Mouse (Mus musculus) G1E (cell line): ENCODE measurements around the gene Ston1. TPM values are rescaled to one million over a fixed set of nuclear protein-coding genes. Genes with fewer than 3 reads are reported as not detected.

Experiments
- ATAC-seq: 2 replicates; pipeline ENCODE4 v1.8.0; 2016; ENCODE audit warnings: mild to moderate bottlenecking; ENCODE audit not compliant: insufficient number of reproducible peaks, poor library complexity, low FRiP score, severe bottlenecking; ENCODE audit errors: extremely low read depth
- DNase-seq: peaks from one replicate; pipeline ENCODE4 v3.0.0; 2012; ENCODE audit warnings: low spot score
- H3K27me3 ChIP-seq: 2 replicates; pipeline ENCODE4 v1.6.1; 2012; ENCODE audit warnings: mild to moderate bottlenecking, low read length, inconsistent platforms; ENCODE audit not compliant: insufficient read depth
- H3K36me3 ChIP-seq: replicated peaks from 2 replicates; pipeline ENCODE3; 2012; ENCODE audit warnings: mild to moderate bottlenecking, inconsistent platforms
- H3K4me1 ChIP-seq: 2 replicates; pipeline ENCODE4 v1.6.1; 2012; ENCODE audit warnings: low read depth, low read length, inconsistent platforms, mixed read lengths; ENCODE audit not compliant: insufficient read depth
- H3K4me3 ChIP-seq: 2 replicates; pipeline ENCODE4 v1.5.1; 2012; ENCODE audit warnings: low read depth, mild to moderate bottlenecking, inconsistent platforms, low read length, moderate library complexity, mixed read lengths
- H3K9me3 ChIP-seq: replicated peaks from 2 replicates; pipeline ENCODE4 v1.6.1; 2012; ENCODE audit warnings: inconsistent platforms
- CTCF ChIP-seq: IDR thresholded peaks from 2 replicates; pipeline ENCODE4 v1.5.1; 2012; ENCODE audit warnings: low read depth, low read length, inconsistent platforms, mixed read lengths
- GATA1 ChIP-seq: IDR thresholded peaks from 2 replicates; pipeline ENCODE4 v1.6.1; 2012; ENCODE audit warnings: borderline replicate concordance, low read length, inconsistent platforms, mixed read lengths
- GATA2 ChIP-seq: IDR thresholded peaks from 2 replicates; pipeline ENCODE4 v1.6.1; 2012; ENCODE audit warnings: low read depth, low read length, inconsistent platforms, borderline replicate concordance
- POLR2AphosphoS5 ChIP-seq: IDR thresholded peaks from 2 replicates; pipeline ENCODE4 v1.6.1; 2012; ENCODE audit warnings: low read depth, low read length, inconsistent platforms; ENCODE audit not compliant: insufficient replicate concordance
- TAL1 ChIP-seq: conservative IDR thresholded peaks from 2 replicates; pipeline ENCODE4 v1.6.1; 2012; ENCODE audit warnings: low read depth, low read length, inconsistent platforms, mixed read lengths
- polyA plus RNA-seq: library from polyadenylated mRNA; stranded (reverse); fragments of >175 nt; gene quantifications from 2 replicates; pipeline ENCODE4 v1.2.3, GENCODE M21; 2012
- total RNA-seq, 2 experiments: library from RNA; stranded (forward) in 1 of 2; stranded (reverse) in 1 of 2; fragments of 200-1000 nt in 1 of 2; fragments of >200 nt in 1 of 2; fragmentation: Nextera tagmentation in 1 of 2; gene quantifications; 2 replicates each; pipeline ENCODE4 v1.2.3; 2014 to 2017

Ston1 gene
- total and polyA plus RNA-seq, 3 experiments = 0.14 to 1.1 (median 0.49) TPM

GRCm38 (mm10) chr17:88611057-88611456 lies 13.6 kb downstream of the Ston1 start:
- DNase-seq = no peak
- ATAC-seq = no peak
- Histone ChIP-seq H3K9me3 (no peaks in the 10 kb centered on the region), H3K4me3 (no peak overlapping the region), H3K4me1 (no peaks in the 10 kb centered on the region), H3K36me3 (no peaks in the 10 kb centered on the region), H3K27me3 (no peaks in the 10 kb centered on the region)
- no peak for TF ChIP-seq POLR2AphosphoS5
- TF ChIP-seq GATA2 = no peak

DNA sequence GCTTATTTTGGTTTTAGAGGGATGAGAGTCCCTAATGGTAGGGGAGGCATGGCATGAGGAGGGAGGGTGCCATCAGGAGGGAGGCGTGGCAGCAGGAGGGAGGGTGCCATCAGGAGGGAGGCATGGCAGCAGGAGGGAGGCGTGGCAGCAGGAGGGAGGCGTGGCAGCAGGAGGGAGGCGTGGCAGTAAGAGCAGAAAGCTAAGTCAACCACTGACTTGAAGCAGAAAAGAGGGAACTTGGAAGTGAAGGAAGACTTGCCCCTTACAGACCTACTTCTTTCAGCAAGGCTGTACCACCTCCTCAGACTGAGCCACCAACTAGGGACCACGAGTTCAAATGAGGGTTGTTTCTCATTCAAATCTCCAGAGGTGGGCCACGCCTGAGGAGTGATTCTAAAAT lies 15.7 kb downstream of the Ston1 start:
- DNase-seq (no peak), ATAC-seq (no peak)
- H3K9me3 ChIP-seq = no peaks in the 10 kb centered on the region
- no peaks in the 10 kb centered on the region for H3K36me3 ChIP-seq
- TF ChIP-seq POLR2AphosphoS5 = no peak
- no peak for TF ChIP-seq GATA2
- TF ChIP-seq GATA1 = no peak
- TF ChIP-seq TAL1 = no peak
- no peak for TF ChIP-seq CTCF
- no peak overlapping the region for H3K4me3 ChIP-seq
- no peaks in the 10 kb centered on the region for H3K4me1 ChIP-seq
- H3K27me3 ChIP-seq = no peaks in the 10 kb centered on the region

DNA sequence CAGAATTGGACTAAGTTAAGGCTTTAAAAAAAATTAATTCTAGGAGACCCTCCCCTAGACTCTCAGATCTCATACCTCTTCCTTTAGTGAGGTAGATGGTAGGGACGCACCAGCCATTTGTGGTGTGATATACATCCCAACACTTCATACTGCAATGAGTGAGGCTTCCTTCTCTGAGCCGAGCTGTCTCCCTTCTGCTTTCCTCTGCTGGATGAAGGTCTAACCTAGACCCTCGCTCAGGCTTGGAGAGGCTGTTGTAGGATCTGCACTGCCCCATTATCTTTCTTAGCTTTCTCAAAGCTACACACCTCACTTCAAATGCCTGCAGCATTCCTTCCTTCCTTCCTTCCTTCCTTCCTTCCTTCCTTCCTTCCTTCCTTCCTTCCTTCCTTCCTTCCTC lies 16.2 kb downstream of the Ston1 start:
- DNase-seq (no peak), ATAC-seq (no peak)
- H3K4me1 ChIP-seq = no peaks in the 10 kb centered on the region
- TF ChIP-seq GATA1 (no peak), TAL1 (no peak), POLR2AphosphoS5 (no peak), CTCF (no peak), GATA2 (no peak)
- H3K36me3 ChIP-seq = no peaks in the 10 kb centered on the region
- H3K27me3 ChIP-seq = no peaks in the 10 kb centered on the region
- H3K4me3 ChIP-seq = no peak overlapping the region
- no peaks in the 10 kb centered on the region for H3K9me3 ChIP-seq

DNA sequence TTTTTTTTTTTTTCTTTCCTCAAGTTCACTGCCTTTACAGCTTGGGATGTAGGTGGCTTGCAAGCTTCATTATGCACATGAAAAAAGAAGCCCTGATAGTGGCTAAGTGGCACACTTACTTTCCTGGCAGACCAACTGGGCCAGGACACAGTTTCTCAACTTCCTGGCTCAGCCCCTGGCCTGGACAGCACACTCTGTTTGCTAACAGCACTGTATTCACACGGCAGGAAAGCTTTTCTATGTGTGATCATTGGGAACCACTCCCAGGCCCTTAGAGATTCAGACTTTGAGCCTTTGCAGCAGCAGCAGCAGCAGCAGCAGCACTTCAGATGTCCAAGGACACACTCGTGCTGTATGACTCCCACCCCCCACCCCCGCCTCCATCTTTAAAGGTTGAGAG lies 16.8 kb downstream of the Ston1 start:
- no peak for ATAC-seq
- H3K27me3 ChIP-seq = no peaks in the 10 kb centered on the region
- H3K4me3 ChIP-seq = no peak overlapping the region
- DNase-seq = no peak
- TF ChIP-seq CTCF (no peak), POLR2AphosphoS5 (no peak)
- no peaks in the 10 kb centered on the region for H3K9me3 ChIP-seq
- H3K36me3 ChIP-seq = no peaks in the 10 kb centered on the region
- H3K4me1 ChIP-seq = no peaks in the 10 kb centered on the region

DNA sequence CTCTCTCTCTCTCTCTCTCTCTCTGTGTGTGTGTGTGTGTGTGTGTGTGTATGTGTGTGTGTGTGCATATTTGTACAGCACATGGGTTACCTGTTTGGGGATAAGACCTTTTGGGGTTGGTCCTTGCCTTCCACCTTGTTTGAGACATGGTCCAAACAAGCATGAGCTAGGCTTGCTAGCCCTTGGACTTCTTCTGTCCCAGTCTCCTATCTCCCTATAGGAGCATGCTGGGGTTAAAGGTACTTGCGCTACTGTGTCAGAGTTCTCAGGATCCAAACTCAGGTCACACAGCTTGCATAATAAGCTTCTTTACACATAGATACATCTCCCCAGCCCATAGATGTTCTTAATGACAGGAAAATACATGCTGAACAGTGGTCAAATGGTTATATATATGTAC lies 17.2 kb downstream of the Ston1 start:
- no peak for DNase-seq
- ATAC-seq = no peak
- TF ChIP-seq CTCF (no peak), GATA1 (no peak), POLR2AphosphoS5 (no peak), TAL1 (no peak), GATA2 (no peak)

DNA sequence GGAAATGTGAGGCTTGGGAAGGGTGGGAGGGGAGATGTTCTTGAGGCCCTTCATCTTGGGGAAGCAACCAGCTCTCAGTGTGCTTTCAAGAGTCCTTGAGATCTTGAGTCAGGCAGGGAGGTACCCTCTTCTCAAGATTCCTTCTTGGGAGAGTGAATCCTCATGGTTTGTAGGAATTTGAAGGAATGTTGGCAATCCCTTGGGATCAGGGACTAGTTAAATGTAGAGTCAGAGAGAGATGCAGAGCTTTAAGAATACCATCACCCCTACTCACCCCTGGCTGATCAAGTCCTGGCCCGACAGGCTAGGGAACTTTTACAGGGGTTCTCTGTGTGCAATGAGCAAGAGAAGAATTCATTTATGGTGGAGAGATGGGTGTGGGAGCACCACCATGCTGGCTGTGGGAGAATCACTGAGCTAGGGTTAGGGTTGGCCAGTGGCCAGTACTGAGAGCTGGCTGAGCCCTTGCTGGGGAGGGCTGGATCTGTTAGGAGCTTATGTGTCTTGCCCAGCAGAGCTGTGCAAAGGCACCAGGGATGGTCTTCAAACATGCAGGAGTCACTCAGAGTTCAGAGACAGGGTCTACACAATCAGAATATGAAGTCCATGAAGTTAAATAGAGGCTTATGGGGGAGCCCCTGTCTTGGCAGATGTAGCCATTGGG lies 18.1 kb downstream of the Ston1 start:
- Histone ChIP-seq H3K4me3 (no peak overlapping the region), H3K36me3 (no peaks in the 10 kb centered on the region)

More for the DNA sequence above, 17.2 kb downstream of the Ston1 start:
- no peaks in the 10 kb centered on the region for H3K36me3 ChIP-seq
- H3K27me3 ChIP-seq = no peaks in the 10 kb centered on the region
- H3K9me3 ChIP-seq = no peaks in the 10 kb centered on the region
- no peaks in the 10 kb centered on the region for H3K4me1 ChIP-seq
- H3K4me3 ChIP-seq = no peak overlapping the region

DNA sequence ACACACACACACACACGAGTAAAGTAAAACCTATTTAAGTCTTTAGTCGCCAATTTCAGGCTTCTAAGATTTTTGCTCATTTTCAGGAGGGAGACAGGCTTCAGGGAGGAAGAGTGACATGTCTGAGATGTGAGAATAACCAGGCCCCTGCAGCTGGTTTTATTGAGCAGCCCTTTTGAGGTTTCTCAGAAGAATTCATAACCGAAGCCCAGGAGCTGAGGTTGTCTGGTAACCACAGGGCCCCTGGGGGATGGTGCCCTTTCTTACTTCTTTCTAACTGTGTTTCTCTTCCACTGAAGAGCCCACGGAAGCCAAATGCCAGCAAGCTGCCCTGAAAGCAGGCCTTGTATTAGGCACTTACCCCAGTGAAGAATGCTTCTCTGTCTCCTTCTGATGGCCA lies 23.5 kb downstream of the Ston1 start:
- H3K4me1 ChIP-seq = no peaks in the 10 kb centered on the region
- ATAC-seq = no peak
- no peak overlapping the region for H3K4me3 ChIP-seq
- H3K9me3 ChIP-seq = no peaks in the 10 kb centered on the region
- TF ChIP-seq GATA1 = no peak
- DNase-seq = no peak
- no peaks in the 10 kb centered on the region for H3K36me3 ChIP-seq
- peaks cover 2% of the 10 kb centered on the region; the same call in 1 of the 2 replicates for H3K27me3 ChIP-seq

More for the DNA sequence above, 18.1 kb downstream of the Ston1 start:
- Histone ChIP-seq H3K9me3 (no peaks in the 10 kb centered on the region), H3K4me1 (no peaks in the 10 kb centered on the region), H3K27me3 (no peaks in the 10 kb centered on the region)
- no peak for TF ChIP-seq TAL1
- TF ChIP-seq GATA2 = no peak
- TF ChIP-seq CTCF = no peak
- no peak for TF ChIP-seq POLR2AphosphoS5
- TF ChIP-seq GATA1 = no peak
- DNase-seq (no peak), ATAC-seq (no peak)
